Mouse (Mus musculus) liver, adult 2 months (tissue): Measurements from ENCODE around the gene Rcl1. TPM values are rescaled to one million over a fixed set of nuclear protein-coding genes. Genes with fewer than 3 reads are reported as not detected.

ENCODE experiments used
- DNase-seq: peaks from one replicate; pipeline ENCODE4 v3.0.0-alpha.2; 2011; ENCODE audit warnings: low read depth, low spot score; ENCODE audit errors: extremely low read depth
- H3K27ac ChIP-seq: fragments of 200-500 bp; replicated peaks from 2 replicates; pipeline ENCODE4 v1.5.1; 2012; ENCODE audit warnings: low read depth, mild to moderate bottlenecking, control low read depth, inconsistent platforms, low read length; ENCODE audit not compliant: insufficient read depth
- H3K27me3 ChIP-seq: fragments of 200-500 bp; 2 replicates; pipeline ENCODE4 v1.6.1; 2012; ENCODE audit warnings: mild to moderate bottlenecking, moderate library complexity, low read length, inconsistent platforms; ENCODE audit not compliant: control insufficient read depth, insufficient read depth
- H3K36me3 ChIP-seq: fragments of 200-500 bp; 2 replicates; pipeline ENCODE4 v1.6.1; 2012; ENCODE audit warnings: low read length, inconsistent platforms; ENCODE audit not compliant: control insufficient read depth, insufficient read depth
- H3K4me1 ChIP-seq: fragments of 200-500 bp; 2 replicates; pipeline ENCODE4 v1.6.1; 2011; ENCODE audit warnings: low read length; ENCODE audit not compliant: control insufficient read depth, insufficient read depth
- H3K4me3 ChIP-seq: fragments of 200-500 bp; 2 replicates; pipeline ENCODE4 v1.5.1; 2011; ENCODE audit warnings: low read depth, mild to moderate bottlenecking, control low read depth, low read length, moderate library complexity; ENCODE audit not compliant: insufficient read depth
- H3K79me2 ChIP-seq: fragments of 200-500 bp; 2 replicates; pipeline ENCODE4 v1.6.1; 2012; ENCODE audit warnings: inconsistent platforms, mild to moderate bottlenecking, low read length, moderate library complexity; ENCODE audit not compliant: control insufficient read depth, insufficient read depth
- H3K9ac ChIP-seq: fragments of 200-500 bp; 2 replicates; pipeline ENCODE4 v1.6.1; 2012; ENCODE audit warnings: low read depth, mild to moderate bottlenecking, control low read depth, inconsistent platforms, low read length
- CTCF ChIP-seq: fragments of 200-500 bp; IDR thresholded peaks from 2 replicates; pipeline ENCODE4 v1.5.1; 2011; ENCODE audit warnings: low read depth, low read length, control low read depth
- POLR2A ChIP-seq: fragments of 200-500 bp; IDR thresholded peaks from 2 replicates; pipeline ENCODE4 v1.6.1; 2011; ENCODE audit warnings: low read length, control low read depth; ENCODE audit not compliant: insufficient read depth; ENCODE audit errors: extremely low read depth
- WGBS: fragments of 180-500 bp; shearing (Covaris S2); methylation state at CpG from one replicate; pipeline ENCODE4 v1.1.7; 2018; 5-methylcytosine and 5-hydroxymethylcytosine counted together
- polyA plus RNA-seq: library from polyadenylated mRNA; depleted of rRNA; stranded (reverse); fragments of >200 nt; gene quantifications from 2 replicates; pipeline ENCODE4 v1.2.3, GENCODE M21; 2012
- total RNA-seq: library from RNA; depleted of rRNA; stranded (reverse); fragments of >200 nt; gene quantifications from 2 replicates; pipeline ENCODE4 v1.2.3, GENCODE M21; 2014

The Rcl1 gene
- total and polyA plus RNA-seq, 2 experiments = 87.8 to 132 TPM

GRCm38 (mm10) chr19:29164528-29165166 is 63.5 kb downstream of the Rcl1 start:
- Histone ChIP-seq H3K9ac (no peak overlapping the region), H3K79me2 (no peaks in the 10 kb centered on the region), H3K4me3 (no peak overlapping the region), H3K4me1 (no peaks in the 10 kb centered on the region), H3K36me3 (no peaks in the 10 kb centered on the region), H3K27ac (no peak overlapping the region), H3K27me3 (no peaks in the 10 kb centered on the region)
- DNase-seq = no peak
- WGBS = 76% methylated on average over 7 of the region's 7 CpGs
- no peak for TF ChIP-seq CTCF
- TF ChIP-seq POLR2A = no peak

- 80% methylated on average over 6 of the region's 6 CpGs for WGBS
Observed at GRCm38 (mm10) chr19:29167938-29168337, 66.8 kb downstream of the Rcl1 start.

GRCm38 (mm10) chr19:29180336-29180735 is 79.2 kb downstream of the Rcl1 start:
- WGBS = 63% methylated on average over 4 of the region's 4 CpGs
- no peak for TF ChIP-seq POLR2A
- TF ChIP-seq CTCF = no peak
- no peak overlapping the region for H3K27ac ChIP-seq

More at GRCm38 (mm10) chr19:29167938-29168337, 66.8 kb downstream of the Rcl1 start:
- TF ChIP-seq POLR2A = no peak
- no peak for TF ChIP-seq CTCF
- no peaks in the 10 kb centered on the region for H3K4me1 ChIP-seq
- H3K79me2 ChIP-seq = no peaks in the 10 kb centered on the region
- H3K4me3 ChIP-seq = no peak overlapping the region
- no peaks in the 10 kb centered on the region for H3K27me3 ChIP-seq
- H3K36me3 ChIP-seq = no peaks in the 10 kb centered on the region
- H3K27ac ChIP-seq = no peak overlapping the region
- no peak for DNase-seq
- H3K9ac ChIP-seq = no peak overlapping the region

GRCm38 (mm10) chr19:29182166-29182565 is 81.0 kb downstream of the Rcl1 start:
- H3K27me3 ChIP-seq = no peaks in the 10 kb centered on the region
- TF ChIP-seq POLR2A (no peak), CTCF (no peak)
- no peak overlapping the region for H3K9ac ChIP-seq
- H3K4me3 ChIP-seq = no peak overlapping the region
- no peak for DNase-seq
- no peaks in the 10 kb centered on the region for H3K36me3 ChIP-seq
- WGBS = 85% methylated on average over 5 of the region's 5 CpGs
- no peaks in the 10 kb centered on the region for H3K4me1 ChIP-seq
- H3K27ac ChIP-seq = no peak overlapping the region
- no peaks in the 10 kb centered on the region for H3K79me2 ChIP-seq

More at GRCm38 (mm10) chr19:29180336-29180735, 79.2 kb downstream of the Rcl1 start:
- H3K79me2 ChIP-seq = no peaks in the 10 kb centered on the region
- H3K9ac ChIP-seq = no peak overlapping the region
- DNase-seq = peak; percentile 26
- H3K36me3 ChIP-seq = no peaks in the 10 kb centered on the region
- no peaks in the 10 kb centered on the region for H3K27me3 ChIP-seq
- H3K4me3 ChIP-seq = no peak overlapping the region
- no peaks in the 10 kb centered on the region for H3K4me1 ChIP-seq

GRCm38 (mm10) chr19:29185122-29185521 is 83.9 kb downstream of the Rcl1 start:
- Histone ChIP-seq H3K4me1 (no peaks in the 10 kb centered on the region), H3K79me2 (no peaks in the 10 kb centered on the region), H3K27me3 (no peaks in the 10 kb centered on the region), H3K36me3 (no peaks in the 10 kb centered on the region), H3K9ac (no peak overlapping the region), H3K27ac (no peak overlapping the region), H3K4me3 (no peak overlapping the region)
- TF ChIP-seq POLR2A = no peak
- DNase-seq = no peak
- 70% methylated on average over 7 of the region's 7 CpGs for WGBS

- H3K79me2 ChIP-seq = no peaks in the 10 kb centered on the region
- no peak overlapping the region for H3K9ac ChIP-seq
- DNase-seq = no peak
- H3K27me3 ChIP-seq = no peaks in the 10 kb centered on the region
- H3K27ac ChIP-seq = no peak overlapping the region
- 77% methylated on average over 9 of the region's 9 CpGs for WGBS
- H3K4me3 ChIP-seq = no peak overlapping the region
- no peaks in the 10 kb centered on the region for H3K36me3 ChIP-seq
- no peaks in the 10 kb centered on the region for H3K4me1 ChIP-seq
- TF ChIP-seq POLR2A = no peak
- TF ChIP-seq CTCF = no peak
Observed at GRCm38 (mm10) chr19:29185552-29186232, 84.5 kb downstream of the Rcl1 start.
